Comparison of ENCODE assay signal across 8 mouse cellular contexts in the genomic region with DNA sequence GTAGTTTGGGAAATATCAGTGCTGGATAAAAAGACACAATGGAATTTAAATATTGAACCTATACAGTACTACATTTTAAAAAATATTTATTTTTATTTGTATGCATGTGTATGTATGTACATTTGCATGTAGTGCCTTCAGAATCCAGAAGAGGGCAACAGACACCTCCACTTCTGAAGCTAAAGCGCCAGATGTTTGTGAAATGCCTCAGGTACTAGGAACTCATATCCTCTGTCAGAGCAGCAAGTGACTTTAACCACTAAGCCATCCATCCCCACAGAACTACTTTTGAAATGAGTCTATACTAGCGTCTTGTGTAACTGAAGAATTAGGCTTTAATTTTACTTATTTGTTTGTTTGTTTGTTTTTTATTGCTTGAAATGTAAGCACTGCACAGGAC.
DNase-seq lines count a peak whose midpoint lies in the region; ATAC-seq lines count a peak whose summit lies in the region.
"Had no signal": no experiment of that assay in that cellular context is flagged by ENCODE, and none has a peak within 500 bp of the region (broad histone marks: within the 10 kb centered on the region; RNA-seq: fewer than 3 reads in every experiment).

No protein-coding gene starts in this region.

- no peaks in the 10 kb centered on the region for H3K36me3 ChIP-seq in kidney, embryonic 16.5 days (ENCODE audit: insufficient read depth, low read length)
- H3K36me3 ChIP-seq in embryonic facial prominence, embryonic 14.5 days (ENCODE audit: control insufficient read depth, insufficient read depth, low read length): no peaks in the 10 kb centered on the region
- H3K36me3 ChIP-seq: midbrain, embryonic 12.5 days had no signal

- no peak for ATAC-seq in kidney, embryonic 16.5 days (ENCODE audit: low FRiP score, low TSS enrichment)
- ATAC-seq in CD4-positive, CD25-positive, alpha-beta regulatory T cell, adult 4 months: peak; percentile 85
- ATAC-seq in embryonic facial prominence, embryonic 14.5 days (ENCODE audit: low read depth): no peak

- 45% methylated on average over 2 of the region's 2 CpGs for WGBS in kidney, embryonic 16.5 days
- 39% methylated on average over 2 of the region's 2 CpGs for WGBS in embryonic facial prominence, embryonic 14.5 days

- H3K4me1 ChIP-seq in kidney, embryonic 16.5 days (ENCODE audit: insufficient read depth, low read length): no peaks in the 10 kb centered on the region
- H3K4me1 ChIP-seq in embryonic facial prominence, embryonic 14.5 days (ENCODE audit: control insufficient read depth, insufficient read depth, low read length): no peaks in the 10 kb centered on the region
- H3K4me1 ChIP-seq: midbrain, embryonic 12.5 days had no signal

- H3K9me3 ChIP-seq in kidney, embryonic 16.5 days (ENCODE audit: low read length): no peaks in the 10 kb centered on the region
- H3K9me3 ChIP-seq in embryonic facial prominence, embryonic 14.5 days (ENCODE audit: control insufficient read depth, low read length): no peaks in the 10 kb centered on the region
- H3K9me3 ChIP-seq: midbrain, embryonic 12.5 days had no signal

- no peak overlapping the region for H3K4me3 ChIP-seq in kidney, embryonic 16.5 days (ENCODE audit: low read length)
- H3K4me3 ChIP-seq in embryonic facial prominence, embryonic 14.5 days (ENCODE audit: low read depth, low read length): no peak overlapping the region
- H3K4me3 ChIP-seq: midbrain, embryonic 12.5 days had no signal

- H3K9ac ChIP-seq in kidney, embryonic 16.5 days (replicated peaks; ENCODE audit: low read length): no peak overlapping the region
- H3K9ac ChIP-seq in embryonic facial prominence, embryonic 14.5 days (ENCODE audit: low read depth, low read length): no peak overlapping the region
- H3K9ac ChIP-seq: midbrain, embryonic 12.5 days had no signal

- no peak overlapping the region for H3K4me2 ChIP-seq in kidney, embryonic 16.5 days (replicated peaks; ENCODE audit: low read depth, low read length)
- H3K4me2 ChIP-seq in embryonic facial prominence, embryonic 14.5 days (ENCODE audit: low read depth, low read length): no peak overlapping the region
- H3K4me2 ChIP-seq: midbrain, embryonic 12.5 days had no signal

- peak; percentile 9 to 55 for DNase-seq in kidney, adult 8-10 months
- DNase-seq in MN1 (ENCODE audit: low spot score): peak; percentile 48
- peak; percentile 68 for DNase-seq in embryonic facial prominence, embryonic 14.5 days (ENCODE audit: low spot score)
- peak; percentile 45 for DNase-seq in lung, postnatal 10 days
- DNase-seq in thymus, postnatal 4 days: peak; percentile 50

- H3K27me3 ChIP-seq in kidney, embryonic 16.5 days (ENCODE audit: insufficient read depth, low read length): no peaks in the 10 kb centered on the region
- no peaks in the 10 kb centered on the region for H3K27me3 ChIP-seq in embryonic facial prominence, embryonic 14.5 days (replicated peaks; ENCODE audit: control insufficient read depth, insufficient read depth, low read length)
- H3K27me3 ChIP-seq: midbrain, embryonic 12.5 days had no signal

- H3K27ac ChIP-seq in kidney, embryonic 16.5 days (ENCODE audit: low read length): no peak overlapping the region
- no peak overlapping the region for H3K27ac ChIP-seq in embryonic facial prominence, embryonic 14.5 days (replicated peaks; ENCODE audit: low read depth, low read length)
- H3K27ac ChIP-seq: midbrain, embryonic 12.5 days had no signal
